Mouse (Mus musculus): ENCODE measurements around the gene Irs3. TPM values are rescaled to one million over a fixed set of nuclear protein-coding genes. Genes with fewer than 3 reads are reported as not detected.

Gene Irs3
- polyA plus RNA-seq, 1 experiment from 2014 or later, result 0.15 TPM

- no peak overlapping the region for H3K27ac ChIP-seq (ENCODE audit: low read length)
- peaks cover 34% of the 10 kb centered on the region for H3K4me1 ChIP-seq (ENCODE audit: control insufficient read depth, low read depth, low read length)
- H3K9ac ChIP-seq (ENCODE audit: low read depth, low read length), result no peak overlapping the region
These were observed 4.4 kb upstream of the Irs3 start for GRCm38 (mm10) chr5:137649669-137650571.

GRCm38 (mm10) chr5:137649251-137649650, 3.7 kb upstream of the Irs3 start:
- H3K4me1 ChIP-seq (ENCODE audit: control insufficient read depth, low read depth, low read length), result peaks cover 35% of the 10 kb centered on the region
- H3K27me3 ChIP-seq (ENCODE audit: control insufficient read depth, insufficient read depth, low read depth, low read length), result peaks cover 17% of the 10 kb centered on the region
- no peak overlapping the region for H3K4me3 ChIP-seq (ENCODE audit: low read depth, low read length)
- no peak for ATAC-seq (ENCODE audit: low read depth)
- 53% methylated on average over 4 of the region's 4 CpGs for WGBS (ENCODE audit: insufficient replicate concordance)
- no peak overlapping the region for H3K9ac ChIP-seq (ENCODE audit: low read depth, low read length)
- no peak overlapping the region for H3K27ac ChIP-seq (ENCODE audit: low read length)
- H3K9me3 ChIP-seq (replicated peaks; ENCODE audit: control insufficient read depth, low read length), result no peaks in the 10 kb centered on the region
- H3K4me2 ChIP-seq (ENCODE audit: low read depth, low read length), result no peak overlapping the region
- H3K36me3 ChIP-seq (ENCODE audit: control insufficient read depth, insufficient read depth), result peaks cover 27% of the 10 kb centered on the region

More at GRCm38 (mm10) chr5:137649669-137650571, 4.4 kb upstream of the Irs3 start:
- Histone ChIP-seq H3K4me3 (ENCODE audit: low read depth, low read length) (no peak overlapping the region), H3K36me3 (ENCODE audit: control insufficient read depth, insufficient read depth) (peaks cover 33% of the 10 kb centered on the region), H3K4me2 (ENCODE audit: low read depth, low read length) (no peak overlapping the region; the same call in 1 of the 2 replicates), H3K27me3 (ENCODE audit: control insufficient read depth, insufficient read depth, low read depth, low read length) (peaks cover 12% of the 10 kb centered on the region), H3K9me3 (replicated peaks; ENCODE audit: control insufficient read depth, low read length) (no peaks in the 10 kb centered on the region)
- 23% methylated on average over 18 of the region's 18 CpGs for WGBS (ENCODE audit: insufficient replicate concordance)
- ATAC-seq (ENCODE audit: low read depth), result 0 out of 2 replicates have a peak, but pooled peaks have one; percentile 5

- H3K4me2 ChIP-seq (ENCODE audit: low read depth, low read length), result no peak overlapping the region
- peaks cover 35% of the 10 kb centered on the region for H3K4me1 ChIP-seq (ENCODE audit: control insufficient read depth, low read depth, low read length)
- no peak overlapping the region for H3K4me3 ChIP-seq (ENCODE audit: low read depth, low read length)
- ATAC-seq (ENCODE audit: low read depth), result peak; percentile 42; the same call in 1 of the 2 replicates
- no peak overlapping the region for H3K27ac ChIP-seq (ENCODE audit: low read length)
- no peaks in the 10 kb centered on the region for H3K9me3 ChIP-seq (replicated peaks; ENCODE audit: control insufficient read depth, low read length)
- 48% methylated on average over 9 of the region's 9 CpGs for WGBS (ENCODE audit: insufficient replicate concordance)
- peaks cover 17% of the 10 kb centered on the region for H3K36me3 ChIP-seq (ENCODE audit: control insufficient read depth, insufficient read depth)
- no peak overlapping the region for H3K9ac ChIP-seq (ENCODE audit: low read depth, low read length)
- H3K27me3 ChIP-seq (ENCODE audit: control insufficient read depth, insufficient read depth, low read depth, low read length), result peaks cover 19% of the 10 kb centered on the region
These were observed 2.5 kb upstream of the Irs3 start for GRCm38 (mm10) chr5:137647827-137648601.

GRCm38 (mm10) chr5:137645091-137645651, 343 bp downstream of the Irs3 start:
- H3K27ac ChIP-seq (ENCODE audit: low read length), result no peak overlapping the region
- peaks cover 19% of the 10 kb centered on the region for H3K27me3 ChIP-seq (ENCODE audit: control insufficient read depth, insufficient read depth, low read depth, low read length)
- ATAC-seq (ENCODE audit: low read depth), result 0 out of 2 replicates have a peak, but pooled peaks have one; percentile 20
- H3K4me3 ChIP-seq (ENCODE audit: low read depth, low read length), result peak overlapping the region; percentile 48
- peaks cover 30% of the 10 kb centered on the region for H3K4me1 ChIP-seq (ENCODE audit: control insufficient read depth, low read depth, low read length)
- H3K36me3 ChIP-seq (ENCODE audit: control insufficient read depth, insufficient read depth), result peaks cover 4% of the 10 kb centered on the region; the same call in 1 of the 2 replicates
- peak overlapping the region; percentile 66 for H3K4me2 ChIP-seq (ENCODE audit: low read depth, low read length)
- no peaks in the 10 kb centered on the region for H3K9me3 ChIP-seq (replicated peaks; ENCODE audit: control insufficient read depth, low read length)
- 3% methylated on average over 44 of the region's 44 CpGs for WGBS (ENCODE audit: insufficient replicate concordance)
- peak overlapping the region; percentile 39; the same call in 1 of the 2 replicates for H3K9ac ChIP-seq (ENCODE audit: low read depth, low read length)

- Histone ChIP-seq H3K4me1 (ENCODE audit: control insufficient read depth, low read depth, low read length) (peaks cover 25% of the 10 kb centered on the region), H3K27me3 (ENCODE audit: control insufficient read depth, insufficient read depth, low read depth, low read length) (peaks cover 19% of the 10 kb centered on the region), H3K27ac (ENCODE audit: low read length) (no peak overlapping the region), H3K4me2 (ENCODE audit: low read depth, low read length) (no peak overlapping the region), H3K36me3 (ENCODE audit: control insufficient read depth, insufficient read depth) (peaks cover 8% of the 10 kb centered on the region), H3K4me3 (ENCODE audit: low read depth, low read length) (no peak overlapping the region), H3K9me3 (replicated peaks; ENCODE audit: control insufficient read depth, low read length) (no peaks in the 10 kb centered on the region), H3K9ac (ENCODE audit: low read depth, low read length) (no peak overlapping the region)
- no peak for ATAC-seq (ENCODE audit: low read depth)
- WGBS (ENCODE audit: insufficient replicate concordance), result 58% methylated on average over 19 of the region's 19 CpGs
These were observed 1.0 kb downstream of the Irs3 start for GRCm38 (mm10) chr5:137644484-137644883.

- peaks cover 15% of the 10 kb centered on the region for H3K4me1 ChIP-seq (ENCODE audit: control insufficient read depth, low read depth, low read length)
- no peak overlapping the region for H3K9ac ChIP-seq (ENCODE audit: low read depth, low read length)
- H3K36me3 ChIP-seq (ENCODE audit: control insufficient read depth, insufficient read depth), result peaks cover 19% of the 10 kb centered on the region
- 64% methylated on average over 4 of the region's 4 CpGs for WGBS (ENCODE audit: insufficient replicate concordance)
- no peak overlapping the region for H3K4me3 ChIP-seq (ENCODE audit: low read depth, low read length)
- H3K9me3 ChIP-seq (replicated peaks; ENCODE audit: control insufficient read depth, low read length), result no peaks in the 10 kb centered on the region
- H3K27me3 ChIP-seq (ENCODE audit: control insufficient read depth, insufficient read depth, low read depth, low read length), result peaks cover 19% of the 10 kb centered on the region
- H3K27ac ChIP-seq (ENCODE audit: low read length), result no peak overlapping the region
- ATAC-seq (ENCODE audit: low read depth), result no peak
- H3K4me2 ChIP-seq (ENCODE audit: low read depth, low read length), result no peak overlapping the region
These were observed 2.6 kb downstream of the Irs3 start for GRCm38 (mm10) chr5:137642886-137643285.

- no peak for ATAC-seq (ENCODE audit: low read depth)
- H3K9ac ChIP-seq (ENCODE audit: low read depth, low read length), result no peak within 1 kb of the TSS
- H3K4me1 ChIP-seq (ENCODE audit: control insufficient read depth, low read depth, low read length), result peaks cover 15% of the 10 kb centered on the region
- H3K4me3 ChIP-seq (ENCODE audit: low read depth, low read length), result no peak within 1 kb of the TSS
- no peak within 1 kb of the TSS for H3K4me2 ChIP-seq (ENCODE audit: low read depth, low read length)
- no peak within 1 kb of the TSS for H3K27ac ChIP-seq (ENCODE audit: low read length)
- peaks cover 31% of the 10 kb centered on the region for H3K36me3 ChIP-seq (ENCODE audit: control insufficient read depth, insufficient read depth)
- WGBS (ENCODE audit: insufficient replicate concordance), result 73% methylated on average over 19 of the region's 19 CpGs
- no peaks in the 10 kb centered on the region for H3K9me3 ChIP-seq (replicated peaks; ENCODE audit: control insufficient read depth, low read length)
- H3K27me3 ChIP-seq (ENCODE audit: control insufficient read depth, insufficient read depth, low read depth, low read length), result peaks cover 17% of the 10 kb centered on the region
These were observed 4.5 kb downstream of the Irs3 start, which contains the start of gene Sap25 for GRCm38 (mm10) chr5:137641054-137641453. Gene Sap25 (plus strand): TSS chr5:137641334.

- ATAC-seq (ENCODE audit: low read depth), result no peak
- 71% methylated on average over 7 of the region's 7 CpGs for WGBS (ENCODE audit: insufficient replicate concordance)
- Histone ChIP-seq H3K4me3 (ENCODE audit: low read depth, low read length) (no peak overlapping the region), H3K27me3 (ENCODE audit: control insufficient read depth, insufficient read depth, low read depth, low read length) (peaks cover 4% of the 10 kb centered on the region), H3K9ac (ENCODE audit: low read depth, low read length) (no peak overlapping the region), H3K27ac (ENCODE audit: low read length) (no peak overlapping the region), H3K9me3 (replicated peaks; ENCODE audit: control insufficient read depth, low read length) (no peaks in the 10 kb centered on the region), H3K4me1 (ENCODE audit: control insufficient read depth, low read depth, low read length) (peaks cover 2% of the 10 kb centered on the region), H3K36me3 (ENCODE audit: control insufficient read depth, insufficient read depth) (peaks cover 36% of the 10 kb centered on the region), H3K4me2 (ENCODE audit: low read depth, low read length) (no peak overlapping the region)
These were observed 6.0 kb downstream of the Irs3 start for GRCm38 (mm10) chr5:137639472-137639871.

All from liver, embryonic 16.5 days (tissue).